Mouse (Mus musculus) layer of hippocampus, postnatal 36 days (tissue): ENCODE data around the gene Rtbdn. TPM values are rescaled to one million over a fixed set of nuclear protein-coding genes. Genes with fewer than 3 reads are reported as not detected.

ENCODE experiments used
- microRNA-seq, 2 experiments: library from miRNA; unstranded; fragments of <30 nt; microRNA quantifications; one replicate each; pipeline ENCODE4 v1.2.0; 2021
- total RNA-seq, 2 experiments: library from RNA; stranded (reverse); gene quantifications; 2 replicates each; pipeline ENCODE4 v1.2.3; 2021

The Rtbdn gene
- total RNA-seq, 2 experiments from 2014 or later, result 0.77 to 1.0 TPM

Small RNAs within 50 kb of the gene (microRNA-seq; reads per million reads assigned to microRNA genes)
- gene Gm24197, result 0.90 to 2.5 reads per million in 2 experiments

Other genes with a start within 250 kb of the Rtbdn start
- gene Lyl1, start 245.5 kb upstream of the Rtbdn start, total RNA-seq, result 1 to 10 TPM; 1.2 to 2.0 TPM
- gene G430095P16Rik, start 224.0 kb upstream of the Rtbdn start, total RNA-seq, result not detected
- gene Nfix, start 146.6 kb upstream of the Rtbdn start, total RNA-seq, result 100 to 1,000 TPM; 387 to 434 TPM
- 10 to 100 TPM in 1 of 2 experiments, 1 to 10 TPM in 1; 9.4 to 10.5 TPM for gene Dand5, start 124.2 kb upstream of the Rtbdn start, total RNA-seq
- 10 to 100 TPM; 23.2 to 25.7 TPM for gene Gadd45gip1, start 115.5 kb upstream of the Rtbdn start, total RNA-seq
- gene Rad23a, start 106.3 kb upstream of the Rtbdn start, total RNA-seq, result 10 to 100 TPM; 67.9 to 68.5 TPM
- gene Calr, start 100.1 kb upstream of the Rtbdn start, total RNA-seq, result 100 to 1,000 TPM; 557 to 631 TPM
- gene Farsa, start 90.0 kb upstream of the Rtbdn start, total RNA-seq, result 10 to 100 TPM; 51.2 to 52.7 TPM
- gene Syce2, start 74.9 kb upstream of the Rtbdn start, total RNA-seq, result 10 to 100 TPM; 16.1 to 19.7 TPM
- 10 to 100 TPM; 39.5 to 46.3 TPM for gene Gcdh, start 53.1 kb upstream of the Rtbdn start, total RNA-seq
- under 1 TPM in 1 of 2 experiments, not detected in 1; 0.40 TPM for gene Klf1, start 45.1 kb upstream of the Rtbdn start, total RNA-seq
- gene Dnase2a, start 38.4 kb upstream of the Rtbdn start, total RNA-seq, result 1 to 10 TPM; 3.2 to 3.9 TPM
- gene Mast1, start 9.6 kb upstream of the Rtbdn start, total RNA-seq, result 10 to 100 TPM; 79.5 TPM
- not detected for gene Gm49661, start 22.4 kb downstream of the Rtbdn start, total RNA-seq
- 100 to 1,000 TPM; 338 to 356 TPM for gene Prdx2, start 22.6 kb downstream of the Rtbdn start, total RNA-seq
- gene Rnaseh2a, start 22.8 kb downstream of the Rtbdn start, total RNA-seq, result 10 to 100 TPM; 35.3 to 36.8 TPM
- gene Junb, start 31.7 kb downstream of the Rtbdn start, total RNA-seq, result 10 to 100 TPM; 59.9 to 73.6 TPM
- gene Hook2, start 43.6 kb downstream of the Rtbdn start, total RNA-seq, result 1 to 10 TPM; 7.8 to 9.7 TPM
- not detected for gene Best2, start 67.5 kb downstream of the Rtbdn start, total RNA-seq
- 100 to 1,000 TPM; 120 to 121 TPM for gene Asna1, start 78.3 kb downstream of the Rtbdn start, total RNA-seq
- 100 to 1,000 TPM; 133 to 136 TPM for gene Trir, start 79.8 kb downstream of the Rtbdn start, total RNA-seq
- gene Tnpo2, start 89.9 kb downstream of the Rtbdn start, total RNA-seq, result 100 to 1,000 TPM; 147 to 149 TPM
- gene Fbxw9, start 113.1 kb downstream of the Rtbdn start, total RNA-seq, result 10 to 100 TPM; 22.8 to 24.1 TPM
- not detected for gene Gm5741, start 121.0 kb downstream of the Rtbdn start, total RNA-seq
- 10 to 100 TPM; 52.1 to 60.6 TPM for gene Dhps, start 124.8 kb downstream of the Rtbdn start, total RNA-seq
- gene Wdr83os, start 133.7 kb downstream of the Rtbdn start, total RNA-seq, result 10 to 100 TPM; 55.0 to 65.7 TPM
- 10 to 100 TPM; 26.1 to 28.4 TPM for gene Wdr83, start 134.3 kb downstream of the Rtbdn start, total RNA-seq
- 10 to 100 TPM; 30.5 to 36.8 TPM for gene Man2b1, start 136.3 kb downstream of the Rtbdn start, total RNA-seq
- gene Zfp791, start 176.1 kb downstream of the Rtbdn start, total RNA-seq, result 1 to 10 TPM; 6.8 to 8.0 TPM
- gene Cks1brt, start 204.9 kb downstream of the Rtbdn start, total RNA-seq, result not detected